Mouse (Mus musculus) central nervous system, embryonic 18 days (tissue): ENCODE data around the gene Col3a1. TPM values are rescaled to one million over a fixed set of nuclear protein-coding genes. Genes with fewer than 3 reads are reported as not detected.

Experiments
- polyA plus RNA-seq: library from polyadenylated mRNA; depleted of rRNA; stranded (reverse); fragments of >200 nt; gene quantifications from 2 replicates; pipeline ENCODE4 v1.2.3, GENCODE M21; 2012; rRNA removed

Gene Col3a1
- 53.0 and 114 TPM in 2 replicates for polyA plus RNA-seq

GRCm38 (mm10) chr1:45311388-45311787 is at the start of gene Col3a1:
TSS of gene Col3a1 (plus strand) at chr1:45311538.

Other genes starting within 250 kb of the Col3a1 start
- gene Col5a2, start 191.7 kb downstream of the Col3a1 start, polyA plus RNA-seq, result 8.4 and 19.3 TPM in 2 replicates